Mouse (Mus musculus): ENCODE data around the gene Zfp692.

- TF ChIP-seq CTCF (IDR thresholded peaks at IDR 0.05; ENCODE audit: low read depth, low read length) (no peak), POLR2A (IDR thresholded peaks at IDR 0.05; ENCODE audit: insufficient read depth, low read length) (no peak)
Measured at GRCm38 (mm10) chr11:58289992-58290682, 16.7 kb upstream of the Zfp692 start.

Measured in ES-Bruce4 (cell line).